Mouse (Mus musculus) WW6 (cell line): Measurements from ENCODE around the gene Atp5g1.

Experiments
- DNase-seq: peaks from one replicate; pipeline ENCODE4 v3.0.0-alpha.2; 2013; ENCODE audit warnings: low read depth, low spot score

The Atp5g1 gene

DNA sequence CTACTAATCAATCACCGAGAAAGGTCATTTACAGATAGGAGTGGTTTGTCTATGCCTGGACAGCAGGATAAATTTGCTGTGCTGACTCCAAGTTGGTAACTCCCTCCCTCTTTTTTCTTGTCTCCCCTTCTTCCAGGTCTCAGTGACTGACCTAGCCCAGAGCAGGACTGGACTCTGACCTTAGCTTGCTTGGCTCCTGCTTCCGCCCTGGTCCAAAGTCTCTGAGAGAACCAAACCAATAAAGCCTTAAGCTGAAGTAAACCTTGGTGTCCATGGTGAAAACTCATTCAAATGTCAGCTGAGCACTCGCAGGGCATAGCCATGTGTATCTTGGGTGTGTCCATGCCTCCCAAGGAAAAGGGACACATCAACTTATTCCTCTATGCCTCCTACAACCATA is 44.9 kb downstream of the Atp5g1 start:
- no peak for DNase-seq

- no peak for DNase-seq
Measured at GRCm38 (mm10) chr11:96028130-96028529, 47.3 kb downstream of the Atp5g1 start.

- no peak for DNase-seq
Measured at GRCm38 (mm10) chr11:96020622-96021021, 54.8 kb downstream of the Atp5g1 start.
